Mouse (Mus musculus) B cell, adult 62 days (primary cell): ENCODE measurements around the gene Utp6. TPM values are rescaled to one million over a fixed set of nuclear protein-coding genes. Genes with fewer than 3 reads are reported as not detected.

ENCODE experiments used
- total RNA-seq: library from RNA; stranded (reverse); gene quantifications from 4 replicates; pipeline ENCODE4 v1.2.4, GENCODE M21; 2023

Utp6 gene
- 27.7 to 56.8 TPM (median 31.9 TPM) in 4 replicates for total RNA-seq

GRCm38 (mm10) chr11:79962125-79962876, at the start of gene Utp6:
Gene Utp6 (minus strand): TSS chr11:79962390.

GRCm38 (mm10) chr11:79992592-79993355, 30.6 kb upstream of the Utp6 start, which contains the start of gene Suz12:
Gene Suz12 (plus strand): TSS chr11:79993106.

Other genes starting within 250 kb of the Utp6 start
- 83.2 to 85.5 TPM (median 84.8 TPM) in 4 replicates for gene Suz12, start 30.7 kb upstream of the Utp6 start, total RNA-seq
- gene Crlf3, start 118.6 kb upstream of the Utp6 start, total RNA-seq, result 209 to 231 TPM (median 212 TPM) in 4 replicates
- gene Atad5, start 127.0 kb upstream of the Utp6 start, total RNA-seq, result 5.9 to 8.3 TPM (median 6.9 TPM) in 4 replicates
- 4.0 to 8.9 TPM (median 6.2 TPM) in 4 replicates for gene Tefm, start 179.8 kb upstream of the Utp6 start, total RNA-seq
- 0.73 to 1.4 TPM (median 0.80 TPM) in 3 of 4 replicates, not detected in the other for gene Adap2, start 191.7 kb upstream of the Utp6 start, total RNA-seq
- 8.1 to 12.2 TPM (median 9.3 TPM) in 4 replicates for gene Rnf135, start 221.5 kb upstream of the Utp6 start, total RNA-seq
- gene Rhot1, start 246.6 kb upstream of the Utp6 start, total RNA-seq, result 42.9 to 50.8 TPM (median 48.8 TPM) in 4 replicates